Mouse (Mus musculus) heart, embryonic 14.5 days (tissue): ENCODE data around the gene Eif4b. TPM values are rescaled to one million over a fixed set of nuclear protein-coding genes. Genes with fewer than 3 reads are reported as not detected.

Experiments used
- ATAC-seq: fragments of 200-750 bp; cut with Nextera tagmentation; 2 replicates; pipeline ENCODE4 v1.8.0; 2017; ENCODE audit warnings: low read depth, moderate TSS enrichment; ENCODE audit not compliant: insufficient number of reproducible peaks, insufficient read depth, low FRiP score
- H3K27ac ChIP-seq, 2 experiments: fragments of 200-500 bp in 1 of 2; fragments of 300-500 bp in 1 of 2; sonication (generic) in 1 of 2; replicated peaks in 1 of 2; 2 replicates each; pipeline ENCODE4 v1.5.1; 2012 to 2014; ENCODE audit warnings: low read depth in 2 of 2, low read length in 2 of 2, control low read depth in 1 of 2, mild to moderate bottlenecking in 1 of 2, mixed read lengths in 1 of 2; ENCODE audit not compliant: control insufficient read depth in 1 of 2, insufficient read depth in 1 of 2
- H3K27me3 ChIP-seq: fragments of 300-500 bp; sonication (generic); 2 replicates; pipeline ENCODE4 v1.6.1; 2014; ENCODE audit warnings: mild to moderate bottlenecking, low read length, control low read depth; ENCODE audit not compliant: control insufficient read depth, insufficient read depth
- H3K36me3 ChIP-seq: fragments of 300-500 bp; sonication (generic); 2 replicates; pipeline ENCODE4 v1.6.1; 2014; ENCODE audit warnings: mild to moderate bottlenecking, control low read depth, low read length, mixed read lengths; ENCODE audit not compliant: control insufficient read depth, insufficient read depth
- H3K4me1 ChIP-seq, 2 experiments: fragments of 200-500 bp in 1 of 2; fragments of 300-500 bp in 1 of 2; sonication (generic) in 1 of 2; 2 replicates each; pipeline ENCODE4 v1.6.1; 2012 to 2014; ENCODE audit warnings: low read length in 2 of 2, control low read depth in 1 of 2, mixed read lengths in 1 of 2; ENCODE audit not compliant: control insufficient read depth in 2 of 2, insufficient read depth in 2 of 2
- H3K4me2 ChIP-seq: fragments of 300-500 bp; sonication (generic); 2 replicates; pipeline ENCODE4 v1.6.1; 2014; ENCODE audit warnings: mild to moderate bottlenecking, low read length
- H3K4me3 ChIP-seq, 2 experiments: fragments of 200-500 bp in 1 of 2; fragments of 300-500 bp in 1 of 2; sonication (generic) in 1 of 2; 2 replicates each; pipeline ENCODE4 v1.5.1; 2012 to 2014; ENCODE audit warnings: low read length in 2 of 2, mild to moderate bottlenecking in 2 of 2, control low read depth in 1 of 2, low read depth in 1 of 2, moderate library complexity in 1 of 2; ENCODE audit not compliant: control insufficient read depth in 1 of 2, insufficient read depth in 1 of 2
- H3K9ac ChIP-seq: fragments of 300-500 bp; sonication (generic); 2 replicates; pipeline ENCODE4 v1.6.1; 2014; ENCODE audit warnings: mild to moderate bottlenecking, low read length
- H3K9me3 ChIP-seq: fragments of 300-500 bp; sonication (generic); 2 replicates; pipeline ENCODE4 v1.6.1; 2016; ENCODE audit warnings: low read length, control low read depth; ENCODE audit not compliant: control insufficient read depth
- WGBS: fragments of 180-500 bp; shearing (Covaris S2); extraction: QIAGEN DNeasy Blood & Tissue Kit; methylation state at CpG from one replicate; pipeline ENCODE4 v1.1.7; 2014; 5-methylcytosine and 5-hydroxymethylcytosine counted together
- polyA plus RNA-seq: library from polyadenylated mRNA; unstranded; fragments of >200 nt; fragmentation: Nextera tagmentation; extraction: Ambion mirVana; gene quantifications from 2 replicates; pipeline ENCODE4 v1.2.1, GENCODE M21; 2014

Gene Eif4b
- polyA plus RNA-seq, 1 experiment from 2014 or later: 78.0 TPM

DNA sequence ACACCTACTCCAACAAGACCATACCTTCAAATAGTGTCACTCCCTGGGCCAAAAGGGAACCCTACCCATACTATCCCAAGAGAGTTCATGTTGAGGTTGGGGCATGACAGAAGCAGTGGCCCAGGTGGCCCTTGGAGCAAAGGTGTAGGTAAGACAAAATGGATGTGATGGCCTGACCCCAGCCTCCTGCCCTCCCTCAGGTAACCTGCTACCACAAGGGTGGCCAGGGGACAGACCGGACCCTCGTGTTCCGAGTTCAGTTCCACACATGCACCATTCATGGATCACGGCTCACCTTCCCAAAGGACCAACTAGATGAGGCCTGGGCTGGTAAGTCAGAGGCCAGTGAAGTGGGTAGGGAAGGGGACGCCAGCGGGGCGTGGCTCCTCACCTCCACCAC, 36.7 kb downstream of the Eif4b start:
- Histone ChIP-seq H3K4me3 (no peak overlapping the region), H3K4me2 (no peak overlapping the region), H3K27ac (no peak overlapping the region), H3K9me3 (no peaks in the 10 kb centered on the region), H3K27me3 (no peaks in the 10 kb centered on the region), H3K4me1 (peaks cover 22 to 46% of the 10 kb centered on the region in 2 experiments; a peak in 3 of 4 replicates), H3K36me3 (peaks cover 96% of the 10 kb centered on the region), H3K9ac (no peak overlapping the region)
- WGBS: 94% methylated on average over 7 of the region's 7 CpGs
- no peak for ATAC-seq

DNA sequence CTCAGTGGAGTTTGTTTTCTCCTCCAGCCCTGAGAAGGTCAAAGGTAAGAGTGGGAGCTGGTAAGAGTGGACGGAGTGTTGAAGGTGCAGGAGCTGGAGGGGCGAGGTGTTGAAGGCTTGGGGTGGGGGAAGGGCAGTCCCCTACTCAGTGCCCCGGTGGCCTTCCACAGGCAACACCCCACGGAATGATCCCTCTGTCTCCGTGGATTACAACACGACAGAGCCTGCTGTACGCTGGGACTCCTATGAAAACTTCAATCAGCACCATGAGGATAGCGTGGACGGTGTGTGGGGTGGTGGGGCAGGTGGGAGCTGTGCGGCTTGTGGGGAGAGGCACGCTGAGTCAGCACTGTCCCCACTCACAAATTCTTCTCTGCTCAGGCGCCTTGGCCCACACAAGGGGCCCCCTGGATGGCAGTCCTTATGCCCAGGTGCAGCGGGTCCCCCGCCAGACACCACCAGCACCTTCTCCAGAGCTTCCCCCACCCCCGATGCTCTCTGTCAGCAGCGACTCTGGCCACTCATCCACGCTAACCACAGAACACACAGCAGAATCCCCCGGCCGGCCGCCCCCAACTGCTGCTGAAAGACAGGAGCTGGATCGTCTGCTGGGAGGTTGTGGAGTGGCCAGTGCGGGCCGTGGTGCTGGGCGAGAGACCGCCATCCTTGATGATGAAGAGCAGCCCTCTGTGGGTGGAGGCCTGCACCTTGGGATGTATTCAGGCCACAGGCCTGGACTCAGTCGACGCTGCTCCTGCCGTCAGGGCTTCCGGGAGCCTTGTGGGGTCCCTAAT, 37.3 kb downstream of the Eif4b start:
- Histone ChIP-seq H3K9ac (no peak overlapping the region), H3K36me3 (peaks cover 99% of the 10 kb centered on the region)
- 70% methylated on average over 29 of the region's 29 CpGs for WGBS

DNA sequence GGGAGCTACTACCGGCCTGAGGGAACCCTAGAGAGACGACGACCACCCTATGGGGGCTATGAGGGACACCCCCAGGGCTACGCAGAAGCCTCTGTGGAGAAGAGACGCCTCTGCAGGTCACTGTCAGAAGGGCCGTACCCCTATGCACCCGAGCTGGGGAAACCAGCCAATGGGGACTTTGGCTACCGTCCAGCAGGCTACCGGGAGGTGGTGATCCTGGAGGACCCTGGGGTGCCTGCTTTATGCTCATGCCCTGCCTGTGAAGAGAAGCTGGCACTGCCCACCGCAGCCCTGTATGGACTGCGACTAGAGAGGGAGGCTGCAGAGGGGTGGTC, 37.9 kb downstream of the Eif4b start:
- H3K4me3 ChIP-seq: no peak overlapping the region
- H3K9ac ChIP-seq: no peak overlapping the region
- no peaks in the 10 kb centered on the region for H3K27me3 ChIP-seq
- 83% methylated on average over 11 of the region's 11 CpGs for WGBS
- no peak for ATAC-seq
- no peak overlapping the region for H3K27ac ChIP-seq
- H3K4me1 ChIP-seq: peaks cover 14 to 34% of the 10 kb centered on the region in 2 experiments; a peak in 3 of 4 replicates
- peaks cover 100% of the 10 kb centered on the region for H3K36me3 ChIP-seq
- H3K4me2 ChIP-seq: no peak overlapping the region
- no peaks in the 10 kb centered on the region for H3K9me3 ChIP-seq

More for the DNA sequence above, 37.3 kb downstream of the Eif4b start:
- H3K9me3 ChIP-seq: no peaks in the 10 kb centered on the region
- no peaks in the 10 kb centered on the region for H3K27me3 ChIP-seq
- peaks cover 18 to 39% of the 10 kb centered on the region in 2 experiments; a peak in 3 of 4 replicates for H3K4me1 ChIP-seq
- H3K4me2 ChIP-seq: no peak overlapping the region
- H3K4me3 ChIP-seq: no peak overlapping the region
- ATAC-seq: no peak
- no peak overlapping the region for H3K27ac ChIP-seq

DNA sequence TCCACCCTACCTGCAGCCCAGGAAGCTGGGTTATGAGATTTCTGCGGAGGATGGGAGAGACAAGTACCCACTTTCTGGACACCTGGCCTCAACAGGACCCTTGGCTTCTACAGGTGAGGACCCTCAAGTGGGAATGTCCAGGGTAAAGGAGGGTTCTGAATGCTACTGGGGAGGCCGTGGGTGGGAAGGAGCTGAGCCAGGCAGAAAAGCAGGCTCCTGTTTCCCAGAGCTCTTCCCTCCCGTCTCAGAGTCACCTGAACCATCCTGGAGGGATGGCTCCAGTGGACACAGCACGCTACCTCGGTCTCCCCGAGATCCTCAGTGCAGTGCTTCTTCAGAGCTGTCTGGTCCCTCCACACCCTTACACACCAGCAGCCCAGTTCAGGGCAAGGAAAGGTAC, 38.6 kb downstream of the Eif4b start:
- no peak for ATAC-seq
- H3K4me3 ChIP-seq: no peak overlapping the region
- no peaks in the 10 kb centered on the region for H3K27me3 ChIP-seq
- H3K9ac ChIP-seq: no peak overlapping the region; the same call in 1 of the 2 replicates
- H3K27ac ChIP-seq: no peak overlapping the region
- H3K4me1 ChIP-seq: peaks cover 9 to 27% of the 10 kb centered on the region in 2 experiments; a peak in 3 of 4 replicates
- WGBS: 85% methylated on average over 6 of the region's 6 CpGs
- no peaks in the 10 kb centered on the region for H3K9me3 ChIP-seq
- no peak overlapping the region for H3K4me2 ChIP-seq
- H3K36me3 ChIP-seq: peaks cover 100% of the 10 kb centered on the region

DNA sequence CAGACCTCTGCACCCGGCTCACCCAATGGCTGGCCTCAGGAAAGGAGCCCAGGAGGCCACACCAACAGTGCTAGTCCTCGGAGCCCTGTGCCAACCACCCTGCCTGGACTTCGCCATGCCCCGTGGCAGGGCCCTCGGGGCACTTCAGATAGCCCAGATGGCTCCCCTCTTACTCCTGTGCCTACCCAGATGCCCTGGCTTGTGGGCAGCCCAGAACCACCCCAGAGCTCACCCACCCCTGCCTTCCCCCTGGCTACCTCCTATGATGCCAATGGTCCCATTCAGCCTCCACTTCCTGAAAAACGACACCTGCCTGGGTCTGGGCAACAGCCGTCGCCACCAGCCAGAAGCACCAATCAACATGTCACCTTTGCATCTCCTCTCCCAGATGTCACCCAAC, 39.3 kb downstream of the Eif4b start:
- 75% methylated on average over 8 of the region's 8 CpGs for WGBS

DNA sequence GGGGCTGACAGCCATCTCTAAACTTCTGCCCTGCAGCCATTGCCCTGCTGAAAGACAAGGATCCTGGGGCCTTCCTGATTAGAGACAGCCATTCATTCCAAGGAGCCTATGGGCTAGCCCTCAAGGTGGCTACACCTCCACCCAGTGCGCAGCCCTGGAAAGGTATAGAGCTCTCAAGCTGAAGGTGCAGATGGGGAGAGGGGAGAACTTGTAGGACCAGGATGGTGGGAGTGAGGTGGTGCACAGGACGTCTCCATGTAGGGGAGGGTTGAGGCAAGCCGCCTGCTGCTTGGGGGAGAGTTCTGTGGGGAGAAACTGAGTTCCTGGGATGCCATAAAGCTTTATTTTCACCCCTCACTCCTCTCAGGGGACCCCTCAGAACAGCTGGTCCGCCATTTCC, 40.1 kb downstream of the Eif4b start:
- H3K4me3 ChIP-seq: no peak overlapping the region
- peaks cover 100% of the 10 kb centered on the region for H3K36me3 ChIP-seq
- H3K4me1 ChIP-seq: peaks cover 2 to 12% of the 10 kb centered on the region in 2 experiments; a peak in 2 of 4 replicates
- no peaks in the 10 kb centered on the region for H3K27me3 ChIP-seq
- no peak overlapping the region for H3K27ac ChIP-seq
- WGBS: 72% methylated on average over 4 of the region's 4 CpGs
- no peak overlapping the region for H3K4me2 ChIP-seq
- ATAC-seq: no peak
- H3K9me3 ChIP-seq: no peaks in the 10 kb centered on the region
- no peak overlapping the region for H3K9ac ChIP-seq

More for the DNA sequence above, 39.3 kb downstream of the Eif4b start:
- no peaks in the 10 kb centered on the region for H3K27me3 ChIP-seq
- no peak overlapping the region for H3K9ac ChIP-seq
- no peaks in the 10 kb centered on the region for H3K9me3 ChIP-seq
- no peak overlapping the region for H3K27ac ChIP-seq
- no peak overlapping the region for H3K4me2 ChIP-seq
- peaks cover 7 to 20% of the 10 kb centered on the region in 2 experiments; a peak in 3 of 4 replicates for H3K4me1 ChIP-seq
- H3K4me3 ChIP-seq: no peak overlapping the region
- peaks cover 100% of the 10 kb centered on the region for H3K36me3 ChIP-seq
- no peak for ATAC-seq

DNA sequence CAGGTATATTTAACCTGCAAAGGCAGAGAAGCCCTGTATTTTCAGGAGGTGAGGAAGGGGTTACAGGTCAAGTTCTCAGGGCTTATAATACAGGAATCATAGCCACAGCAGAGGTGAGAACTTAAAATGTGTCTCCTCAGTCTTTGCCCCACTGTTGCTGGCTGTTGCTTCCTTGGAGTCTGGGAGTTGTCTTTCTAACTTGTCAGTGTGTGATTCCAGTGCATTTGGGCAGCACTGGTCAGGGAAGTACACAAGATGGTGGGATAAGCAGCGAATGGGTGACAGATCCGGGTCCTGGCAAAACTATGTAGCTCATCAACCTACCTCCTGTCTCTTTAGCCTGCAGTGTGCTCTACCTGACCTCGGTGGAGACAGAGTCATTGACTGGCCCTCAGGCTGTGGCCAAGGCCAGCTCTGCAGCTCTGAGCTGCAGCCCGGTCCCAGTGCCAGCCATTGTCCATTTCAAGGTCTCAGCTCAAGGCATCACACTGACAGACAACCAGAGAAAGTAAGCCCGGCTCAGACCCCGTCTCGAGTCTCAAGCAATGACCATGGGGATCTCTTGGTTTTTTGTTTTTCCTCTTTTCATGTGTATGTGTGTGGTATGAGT, 41.2 kb downstream of the Eif4b start:
- no peak for ATAC-seq

More for the DNA sequence above, 41.2 kb downstream of the Eif4b start:
- Histone ChIP-seq H3K27ac (no peak overlapping the region), H3K4me3 (no peak overlapping the region), H3K36me3 (peaks cover 100% of the 10 kb centered on the region), H3K4me2 (no peak overlapping the region), H3K9me3 (no peaks in the 10 kb centered on the region), H3K4me1 (peaks cover 0 to 4% of the 10 kb centered on the region in 2 experiments; a peak in 1 of 4 replicates), H3K9ac (no peak overlapping the region), H3K27me3 (no peaks in the 10 kb centered on the region)
- 77% methylated on average over 7 of the region's 7 CpGs for WGBS
